Mouse (Mus musculus) limb, embryonic 12.5 days (tissue): ENCODE results near the gene Gm13275. TPM values are rescaled to one million over a fixed set of nuclear protein-coding genes. Genes with fewer than 3 reads are reported as not detected.

ENCODE experiments used
- ATAC-seq: fragments of 200-750 bp; cut with Nextera tagmentation; 2 replicates; pipeline ENCODE4 v1.8.0; 2017; ENCODE audit warnings: low read depth, moderate TSS enrichment; ENCODE audit not compliant: insufficient number of reproducible peaks, insufficient read depth, low FRiP score, low TSS enrichment
- H3K27ac ChIP-seq: fragments of 300-500 bp; sonication (generic); 2 replicates; pipeline ENCODE4 v1.5.1; 2016; ENCODE audit warnings: mild to moderate bottlenecking, moderate library complexity
- H3K27me3 ChIP-seq: fragments of 300-500 bp; sonication (generic); 2 replicates; pipeline ENCODE4 v1.6.1; 2016; ENCODE audit warnings: mild to moderate bottlenecking, moderate library complexity
- H3K36me3 ChIP-seq: fragments of 300-500 bp; sonication (generic); 2 replicates; pipeline ENCODE4 v1.6.1; 2016; ENCODE audit warnings: mild to moderate bottlenecking, moderate library complexity
- H3K4me1 ChIP-seq: fragments of 300-500 bp; sonication (generic); replicated peaks from 2 replicates; pipeline ENCODE4 v1.6.1; 2016
- H3K4me2 ChIP-seq: fragments of 300-500 bp; sonication (generic); 2 replicates; pipeline ENCODE4 v1.6.1; 2016; ENCODE audit warnings: mild to moderate bottlenecking, moderate library complexity
- H3K4me3 ChIP-seq: fragments of 300-500 bp; sonication (generic); replicated peaks from 2 replicates; pipeline ENCODE4 v1.5.1; 2016; ENCODE audit warnings: mild to moderate bottlenecking
- H3K9ac ChIP-seq: fragments of 300-500 bp; sonication (generic); replicated peaks from 2 replicates; pipeline ENCODE4 v1.6.1; 2016; ENCODE audit warnings: mild to moderate bottlenecking, moderate library complexity
- H3K9me3 ChIP-seq: fragments of 300-500 bp; sonication (generic); 2 replicates; pipeline ENCODE4 v1.6.1; 2016; ENCODE audit warnings: mild to moderate bottlenecking, moderate library complexity
- WGBS: fragments of 180-500 bp; shearing (Covaris S2); methylation state at CpG from one replicate; pipeline ENCODE4 v1.1.7; 2016; 5-methylcytosine and 5-hydroxymethylcytosine counted together
- polyA plus RNA-seq: library from polyadenylated mRNA; unstranded; fragments of >200 nt; fragmentation: Nextera tagmentation; extraction: Ambion mirVana; gene quantifications from 2 replicates; pipeline ENCODE4 v1.2.1, GENCODE M21; 2016

Gene Gm13275
- polyA plus RNA-seq, 1 experiment from 2014 or later: not detected

- Histone ChIP-seq H3K9me3 (no peaks in the 10 kb centered on the region), H3K4me2 (no peak within 1 kb of the TSS), H3K27ac (no peak within 1 kb of the TSS), H3K36me3 (no peaks in the 10 kb centered on the region), H3K4me1 (no peaks in the 10 kb centered on the region), H3K9ac (no peak within 1 kb of the TSS), H3K4me3 (no peak within 1 kb of the TSS), H3K27me3 (no peaks in the 10 kb centered on the region)
- ATAC-seq: no peak
- WGBS: 55% methylated on average over 2 of the region's 2 CpGs
These were observed 47.2 kb downstream of the Gm13275 start, which contains the start of gene Ifna4 for GRCm38 (mm10) chr4:88841438-88841911. Gene Ifna4, plus strand, starts transcription at chr4:88841861.

Other genes starting within 250 kb of the Gm13275 start
- gene Ifna15, start 236.2 kb upstream of the Gm13275 start, polyA plus RNA-seq: not detected in 2 replicates
- gene Ifna14, start 222.7 kb upstream of the Gm13275 start, polyA plus RNA-seq: not detected in 2 replicates
- gene Ifna9, start 202.1 kb upstream of the Gm13275 start, polyA plus RNA-seq: not detected in 2 replicates
- not detected in 2 replicates for gene Ifna12, start 191.1 kb upstream of the Gm13275 start, polyA plus RNA-seq
- not detected in 2 replicates for gene C87499, start 160.1 kb upstream of the Gm13275 start, polyA plus RNA-seq
- not detected in 2 replicates for gene Ifna13, start 150.0 kb upstream of the Gm13275 start, polyA plus RNA-seq
- not detected in 2 replicates for gene Ifna16, start 117.6 kb upstream of the Gm13275 start, polyA plus RNA-seq
- not detected in 2 replicates for gene Ifna2, start 110.6 kb upstream of the Gm13275 start, polyA plus RNA-seq
- gene Ifnab, start 103.1 kb upstream of the Gm13275 start, polyA plus RNA-seq: not detected in 2 replicates
- gene Gm26566, start 72.7 kb upstream of the Gm13275 start, polyA plus RNA-seq: 1.4 and 2.8 TPM in 2 replicates
- gene Klhl9, start 72.0 kb upstream of the Gm13275 start, polyA plus RNA-seq: 130 and 140 TPM in 2 replicates
- gene Gm13271, start 39.6 kb upstream of the Gm13275 start, polyA plus RNA-seq: not detected in 2 replicates
- 0.41 and 0.81 TPM in 2 replicates for gene Gm13283, start 34.4 kb upstream of the Gm13275 start, polyA plus RNA-seq
- gene Gm13290, start 20.7 kb upstream of the Gm13275 start, polyA plus RNA-seq: 0.66 and 0.87 TPM in 2 replicates
- gene Gm13289, start 17.6 kb upstream of the Gm13275 start, polyA plus RNA-seq: not detected in 2 replicates
- 0.40 TPM in 1 of 2 replicates, not detected in the other for gene Gm13272, start 14.6 kb upstream of the Gm13275 start, polyA plus RNA-seq
- gene Ifnz, start 12.4 kb upstream of the Gm13275 start, polyA plus RNA-seq: 0.30 and 0.32 TPM in 2 replicates
- not detected in 2 replicates for gene Gm13276, start 8.8 kb upstream of the Gm13275 start, polyA plus RNA-seq
- gene Gm13277, start 5.9 kb upstream of the Gm13275 start, polyA plus RNA-seq: not detected in 2 replicates
- gene Gm13278, start 2.9 kb upstream of the Gm13275 start, polyA plus RNA-seq: not detected in 2 replicates
- gene Gm13279, start 2.9 kb downstream of the Gm13275 start, polyA plus RNA-seq: not detected in 2 replicates
- gene Gm13285, start 5.2 kb downstream of the Gm13275 start, polyA plus RNA-seq: 0.18 and 0.88 TPM in 2 replicates
- gene Gm13287, start 8.8 kb downstream of the Gm13275 start, polyA plus RNA-seq: not detected in 2 replicates
- 0.08 and 0.22 TPM in 2 replicates for gene Gm13288, start 11.0 kb downstream of the Gm13275 start, polyA plus RNA-seq
- gene Ifna7, start 21.7 kb downstream of the Gm13275 start, polyA plus RNA-seq: not detected in 2 replicates
- not detected in 2 replicates for gene Ifna11, start 25.5 kb downstream of the Gm13275 start, polyA plus RNA-seq
- gene Ifna6, start 32.9 kb downstream of the Gm13275 start, polyA plus RNA-seq: not detected in 2 replicates
- gene Ifna5, start 41.0 kb downstream of the Gm13275 start, polyA plus RNA-seq: not detected in 2 replicates
- not detected in 2 replicates for gene Ifna4, start 47.4 kb downstream of the Gm13275 start, polyA plus RNA-seq
- not detected in 2 replicates for gene Ifna1, start 55.6 kb downstream of the Gm13275 start, polyA plus RNA-seq
- not detected in 2 replicates for gene Ifne, start 85.7 kb downstream of the Gm13275 start, polyA plus RNA-seq